ENCODE assay signal across 18 mouse cellular contexts in the genomic region with DNA sequence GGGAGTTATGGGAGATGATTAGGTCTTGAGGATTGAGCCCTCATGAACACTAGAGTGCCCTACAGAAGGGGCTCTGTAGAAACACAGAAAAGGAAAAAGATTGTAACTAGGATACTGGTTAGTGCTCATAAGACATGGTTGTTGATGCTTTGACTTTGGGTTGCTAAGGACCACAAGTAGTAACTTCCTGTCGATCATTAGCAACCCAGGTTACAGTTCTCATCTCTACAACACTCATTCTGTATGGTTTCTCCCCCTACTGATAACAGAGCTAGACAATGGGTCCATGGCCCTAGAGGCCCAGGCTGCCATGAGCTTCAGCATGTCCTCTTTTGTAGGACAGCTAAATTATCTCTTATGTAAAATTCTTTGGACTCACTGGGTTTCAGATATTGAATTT.
"Had no signal": no experiment of that assay in that cellular context is flagged by ENCODE, and none has a peak within 500 bp of the region (broad histone marks: within the 10 kb centered on the region; RNA-seq: fewer than 3 reads in every experiment).

No protein-coding gene starts in this region.

- H3K27ac ChIP-seq: liver, embryonic 15.5 days; macrophage; midbrain, embryonic 12.5 days; neural tube, embryonic 12.5 days; stomach, embryonic 15.5 days; stomach, postnatal 0 days had no signal

- H3K36me3 ChIP-seq: liver, embryonic 15.5 days; lung, embryonic 15.5 days; midbrain, embryonic 12.5 days; neural tube, embryonic 12.5 days; stomach, embryonic 15.5 days had no signal

- ATAC-seq: liver, postnatal 0 days; lung, postnatal 0 days had no signal

- DNase-seq: liver, postnatal 0 days; lung, adult 2 months; lung, postnatal 14 days; lung, postnatal 36 days; midbrain, embryonic 14.5 days; right cerebral cortex, postnatal 14 days; thymus, adult 2 months; thymus, postnatal 25 days; thymus, postnatal 4 days had no signal

- H3K4me3 ChIP-seq: liver, embryonic 15.5 days; lung, embryonic 15.5 days; megakaryocyte, embryonic 14.5 days; midbrain, embryonic 12.5 days; neural tube, embryonic 12.5 days; stomach, embryonic 15.5 days had no signal

- H3K9ac ChIP-seq: liver, embryonic 15.5 days; liver, postnatal 0 days; lung, embryonic 15.5 days; midbrain, embryonic 12.5 days; neural tube, embryonic 12.5 days; stomach, embryonic 15.5 days had no signal

- H3K4me1 ChIP-seq: liver, embryonic 15.5 days had no signal

- H3K9me3 ChIP-seq: liver, embryonic 15.5 days; lung, embryonic 15.5 days; midbrain, embryonic 12.5 days; neural tube, embryonic 12.5 days; stomach, embryonic 15.5 days had no signal

- H3K27me3 ChIP-seq: liver, embryonic 15.5 days; lung, embryonic 15.5 days; midbrain, embryonic 12.5 days; neural tube, embryonic 12.5 days; stomach, embryonic 15.5 days had no signal

- H3K4me2 ChIP-seq: liver, embryonic 15.5 days; lung, embryonic 15.5 days; midbrain, embryonic 12.5 days; neural tube, embryonic 12.5 days; stomach, embryonic 15.5 days had no signal
